Mouse (Mus musculus): ENCODE measurements around the gene C2cd2. TPM values are rescaled to one million over a fixed set of nuclear protein-coding genes. Genes with fewer than 3 reads are reported as not detected.

C2cd2 gene
- polyA plus RNA-seq, 1 experiment from 2014 or later, result 15.5 TPM

GRCm38 (mm10) chr16:97921961-97922778, 40.2 kb downstream of the C2cd2 start:
- no peaks in the 10 kb centered on the region for H3K9me3 ChIP-seq (replicated peaks; ENCODE audit: low read length)
- no peaks in the 10 kb centered on the region for H3K27me3 ChIP-seq (ENCODE audit: insufficient read depth, low read length)
- peak overlapping the region; percentile 87 for H3K4me3 ChIP-seq (replicated peaks; ENCODE audit: low read depth, low read length)
- WGBS, result under 1% methylated on average over 68 of the region's 75 CpGs
- H3K36me3 ChIP-seq (ENCODE audit: insufficient read depth, low read length), result no peaks in the 10 kb centered on the region
- peak overlapping the region; percentile 88 for H3K27ac ChIP-seq
- H3K4me2 ChIP-seq (ENCODE audit: low read length), result peak overlapping the region; percentile 86
- peak; percentile 94 for DNase-seq (ENCODE audit: low spot score)
- H3K9ac ChIP-seq (ENCODE audit: low read depth, low read length), result peak overlapping the region; percentile 83
- ATAC-seq (replicated peaks; ENCODE audit: low FRiP score, low read depth), result peak; percentile 92
- H3K4me1 ChIP-seq (replicated peaks; ENCODE audit: insufficient read depth, low read length), result peaks cover 11% of the 10 kb centered on the region; the same call in 1 of the 2 replicates
- no peak for TF ChIP-seq CTCF (IDR thresholded peaks at IDR 0.05; ENCODE audit: low read depth)

- no peaks in the 10 kb centered on the region for H3K36me3 ChIP-seq (ENCODE audit: insufficient read depth, low read length)
- H3K4me3 ChIP-seq (replicated peaks; ENCODE audit: low read depth, low read length), result no peak overlapping the region
- no peaks in the 10 kb centered on the region for H3K27me3 ChIP-seq (ENCODE audit: insufficient read depth, low read length)
- no peak overlapping the region for H3K27ac ChIP-seq
- H3K4me2 ChIP-seq (ENCODE audit: low read length), result no peak overlapping the region; the same call in 1 of the 2 replicates
- no peak for TF ChIP-seq CTCF (IDR thresholded peaks at IDR 0.05; ENCODE audit: low read depth)
- 67% methylated on average over 1 of the region's 1 CpGs for WGBS
- H3K9ac ChIP-seq (ENCODE audit: low read depth, low read length), result peak overlapping the region; percentile 23; the same call in 1 of the 2 replicates
- H3K4me1 ChIP-seq (replicated peaks; ENCODE audit: insufficient read depth, low read length), result peaks cover 11% of the 10 kb centered on the region; the same call in 1 of the 2 replicates
- no peak for ATAC-seq (replicated peaks; ENCODE audit: low FRiP score, low read depth)
- no peaks in the 10 kb centered on the region for H3K9me3 ChIP-seq (replicated peaks; ENCODE audit: low read length)
- peak; percentile 47 for DNase-seq (ENCODE audit: low spot score)
Measured at GRCm38 (mm10) chr16:97920621-97921020, 41.8 kb downstream of the C2cd2 start.

- Histone ChIP-seq H3K9ac (ENCODE audit: low read depth, low read length) (no peak overlapping the region; the same call in 1 of the 2 replicates), H3K4me2 (ENCODE audit: low read length) (no peak overlapping the region), H3K27ac (no peak overlapping the region), H3K4me1 (replicated peaks; ENCODE audit: insufficient read depth, low read length) (peaks cover 11% of the 10 kb centered on the region; the same call in 1 of the 2 replicates), H3K36me3 (ENCODE audit: insufficient read depth, low read length) (no peaks in the 10 kb centered on the region), H3K9me3 (replicated peaks; ENCODE audit: low read length) (no peaks in the 10 kb centered on the region), H3K27me3 (ENCODE audit: insufficient read depth, low read length) (no peaks in the 10 kb centered on the region), H3K4me3 (replicated peaks; ENCODE audit: low read depth, low read length) (no peak overlapping the region)
- ATAC-seq (replicated peaks; ENCODE audit: low FRiP score, low read depth) (no peak), DNase-seq (ENCODE audit: low spot score) (no peak)
- 36% methylated on average over 2 of the region's 2 CpGs for WGBS
- TF ChIP-seq CTCF (IDR thresholded peaks at IDR 0.05; ENCODE audit: low read depth), result no peak
Measured at GRCm38 (mm10) chr16:97919793-97920192, 42.6 kb downstream of the C2cd2 start.

- TF ChIP-seq CTCF (IDR thresholded peaks at IDR 0.05; ENCODE audit: low read depth), result no peak
- no peaks in the 10 kb centered on the region for H3K9me3 ChIP-seq (replicated peaks; ENCODE audit: low read length)
- no peak overlapping the region for H3K27ac ChIP-seq
- no peak for DNase-seq (ENCODE audit: low spot score)
- H3K36me3 ChIP-seq (ENCODE audit: insufficient read depth, low read length), result no peaks in the 10 kb centered on the region
- no peak overlapping the region for H3K9ac ChIP-seq (ENCODE audit: low read depth, low read length)
- no peaks in the 10 kb centered on the region for H3K4me1 ChIP-seq (replicated peaks; ENCODE audit: insufficient read depth, low read length)
- H3K4me2 ChIP-seq (ENCODE audit: low read length), result no peak overlapping the region
- no peak for ATAC-seq (replicated peaks; ENCODE audit: low FRiP score, low read depth)
- H3K27me3 ChIP-seq (ENCODE audit: insufficient read depth, low read length), result no peaks in the 10 kb centered on the region
- no peak overlapping the region for H3K4me3 ChIP-seq (replicated peaks; ENCODE audit: low read depth, low read length)
Measured at GRCm38 (mm10) chr16:97912873-97913272, 49.5 kb downstream of the C2cd2 start.

GRCm38 (mm10) chr16:97909356-97909755, 53.0 kb downstream of the C2cd2 start:
- TF ChIP-seq CTCF (IDR thresholded peaks at IDR 0.05; ENCODE audit: low read depth), result no peak
- no peak overlapping the region for H3K4me2 ChIP-seq (ENCODE audit: low read length)
- H3K9me3 ChIP-seq (replicated peaks; ENCODE audit: low read length), result no peaks in the 10 kb centered on the region
- H3K27me3 ChIP-seq (ENCODE audit: insufficient read depth, low read length), result no peaks in the 10 kb centered on the region
- 97% methylated on average over 1 of the region's 1 CpGs for WGBS
- no peaks in the 10 kb centered on the region for H3K4me1 ChIP-seq (replicated peaks; ENCODE audit: insufficient read depth, low read length)
- no peak overlapping the region for H3K27ac ChIP-seq
- no peaks in the 10 kb centered on the region for H3K36me3 ChIP-seq (ENCODE audit: insufficient read depth, low read length)
- no peak for ATAC-seq (replicated peaks; ENCODE audit: low FRiP score, low read depth)
- no peak overlapping the region for H3K9ac ChIP-seq (ENCODE audit: low read depth, low read length)
- H3K4me3 ChIP-seq (replicated peaks; ENCODE audit: low read depth, low read length), result no peak overlapping the region
- DNase-seq (ENCODE audit: low spot score), result no peak

- 76% methylated on average over 6 of the region's 6 CpGs for WGBS
- no peak overlapping the region for H3K4me3 ChIP-seq (replicated peaks; ENCODE audit: low read depth, low read length)
Measured at GRCm38 (mm10) chr16:97907496-97907895, 54.9 kb downstream of the C2cd2 start.

More at GRCm38 (mm10) chr16:97907496-97907895, 54.9 kb downstream of the C2cd2 start:
- no peak for TF ChIP-seq CTCF (IDR thresholded peaks at IDR 0.05; ENCODE audit: low read depth)
- DNase-seq (ENCODE audit: low spot score) (no peak), ATAC-seq (replicated peaks; ENCODE audit: low FRiP score, low read depth) (no peak)
- Histone ChIP-seq H3K27ac (no peak overlapping the region), H3K9me3 (replicated peaks; ENCODE audit: low read length) (no peaks in the 10 kb centered on the region), H3K4me2 (ENCODE audit: low read length) (no peak overlapping the region), H3K9ac (ENCODE audit: low read depth, low read length) (no peak overlapping the region), H3K36me3 (ENCODE audit: insufficient read depth, low read length) (no peaks in the 10 kb centered on the region), H3K4me1 (replicated peaks; ENCODE audit: insufficient read depth, low read length) (no peaks in the 10 kb centered on the region), H3K27me3 (ENCODE audit: insufficient read depth, low read length) (no peaks in the 10 kb centered on the region)

Data from kidney, postnatal 0 days (tissue).